Mouse (Mus musculus) heart, embryonic 15.5 days (tissue): Measurements from ENCODE around the gene Sfxn5. TPM values are rescaled to one million over a fixed set of nuclear protein-coding genes. Genes with fewer than 3 reads are reported as not detected.
A peak's percentile ranks its signal among the peaks of the same experiment; 100 is the strongest.

Experiments
- ATAC-seq: fragments of 200-750 bp; cut with Nextera tagmentation; replicated peaks from 2 replicates; pipeline ENCODE4 v1.8.0; 2017; ENCODE audit warnings: low read depth, moderate TSS enrichment; ENCODE audit not compliant: insufficient number of reproducible peaks, insufficient read depth, low FRiP score
- H3K27ac ChIP-seq: fragments of 300-500 bp; sonication (generic); 2 replicates; pipeline ENCODE4 v1.5.1; 2015; ENCODE audit warnings: mild to moderate bottlenecking, inconsistent platforms
- H3K27me3 ChIP-seq: fragments of 300-500 bp; sonication (generic); 2 replicates; pipeline ENCODE4 v1.6.1; 2015; ENCODE audit warnings: inconsistent platforms
- H3K36me3 ChIP-seq: fragments of 300-500 bp; sonication (generic); 2 replicates; pipeline ENCODE4 v1.6.1; 2015; ENCODE audit warnings: mild to moderate bottlenecking, inconsistent platforms
- H3K4me1 ChIP-seq: fragments of 300-500 bp; sonication (generic); replicated peaks from 2 replicates; pipeline ENCODE4 v1.6.1; 2015; ENCODE audit warnings: inconsistent platforms
- H3K4me2 ChIP-seq: fragments of 300-500 bp; sonication (generic); 2 replicates; pipeline ENCODE4 v1.6.1; 2015; ENCODE audit warnings: inconsistent platforms, mild to moderate bottlenecking, moderate library complexity
- H3K4me3 ChIP-seq: fragments of 300-500 bp; sonication (generic); 2 replicates; pipeline ENCODE4 v1.5.1; 2015; ENCODE audit warnings: mild to moderate bottlenecking, inconsistent platforms
- H3K9ac ChIP-seq: fragments of 300-500 bp; sonication (generic); 2 replicates; pipeline ENCODE4 v1.6.1; 2015; ENCODE audit warnings: mild to moderate bottlenecking, inconsistent platforms
- H3K9me3 ChIP-seq: fragments of 300-500 bp; sonication (generic); replicated peaks from 2 replicates; pipeline ENCODE4 v1.6.1; 2016; ENCODE audit warnings: inconsistent platforms
- WGBS: fragments of 180-500 bp; shearing (Covaris S2); methylation state at CpG from one replicate; pipeline ENCODE4 v1.1.7; 2015; ENCODE audit warnings: mixed read lengths; 5-methylcytosine and 5-hydroxymethylcytosine counted together
- polyA plus RNA-seq: library from polyadenylated mRNA; unstranded; fragments of >200 nt; fragmentation: Nextera tagmentation; extraction: Ambion mirVana; gene quantifications from 2 replicates; pipeline ENCODE4 v1.2.1, GENCODE M21; 2015

Gene Sfxn5
- polyA plus RNA-seq, 1 experiment from 2014 or later, result 3.7 TPM

GRCm38 (mm10) chr6:85346028-85346634 lies 12.9 kb upstream of the Sfxn5 start:
- Histone ChIP-seq H3K27me3 (no peaks in the 10 kb centered on the region), H3K27ac (peak overlapping the region; percentile 44; the same call in 1 of the 2 replicates), H3K4me2 (no peak overlapping the region), H3K9ac (no peak overlapping the region), H3K4me1 (peaks cover 32% of the 10 kb centered on the region), H3K9me3 (no peaks in the 10 kb centered on the region), H3K4me3 (no peak overlapping the region), H3K36me3 (peaks cover 42% of the 10 kb centered on the region)
- ATAC-seq, result peak; percentile 60
- 40% methylated on average over 6 of the region's 6 CpGs for WGBS

DNA sequence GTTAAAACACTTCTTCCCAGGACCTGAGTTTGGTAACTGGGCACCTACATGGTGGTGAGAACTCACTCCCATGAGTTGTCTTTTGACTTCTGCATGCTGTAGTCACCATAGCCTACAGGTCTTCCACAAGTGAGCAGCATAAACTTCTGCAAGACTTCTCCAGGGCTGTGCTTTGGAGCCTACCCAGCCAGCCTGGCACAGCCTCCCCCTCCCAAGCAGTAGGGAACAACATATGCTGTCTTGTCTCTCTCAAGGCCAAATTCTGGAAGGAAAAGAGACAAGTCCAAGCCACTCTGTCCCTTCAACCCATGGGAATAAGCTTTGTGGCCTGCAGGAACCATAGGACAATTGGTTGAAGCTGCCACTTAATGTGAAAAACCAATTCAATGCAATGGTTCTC lies 11.7 kb upstream of the Sfxn5 start:
- Histone ChIP-seq H3K9ac (no peak overlapping the region), H3K27ac (no peak overlapping the region), H3K4me3 (no peak overlapping the region), H3K4me2 (no peak overlapping the region), H3K4me1 (peaks cover 26% of the 10 kb centered on the region), H3K9me3 (no peaks in the 10 kb centered on the region), H3K36me3 (peaks cover 52% of the 10 kb centered on the region), H3K27me3 (no peaks in the 10 kb centered on the region)
- no peak for ATAC-seq

- Histone ChIP-seq H3K4me2 (no peak overlapping the region), H3K36me3 (peaks cover 48% of the 10 kb centered on the region), H3K9ac (no peak overlapping the region), H3K4me1 (peaks cover 9% of the 10 kb centered on the region), H3K27me3 (no peaks in the 10 kb centered on the region), H3K4me3 (no peak overlapping the region), H3K9me3 (no peaks in the 10 kb centered on the region), H3K27ac (no peak overlapping the region)
- ATAC-seq, result no peak
- WGBS, result 79% methylated on average over 8 of the region's 8 CpGs
Measured at GRCm38 (mm10) chr6:85343027-85343426, 9.8 kb upstream of the Sfxn5 start.

GRCm38 (mm10) chr6:85341814-85342501 lies 8.7 kb upstream of the Sfxn5 start:
- Histone ChIP-seq H3K9me3 (no peaks in the 10 kb centered on the region), H3K27me3 (no peaks in the 10 kb centered on the region), H3K27ac (no peak overlapping the region), H3K36me3 (peaks cover 48% of the 10 kb centered on the region), H3K4me1 (peaks cover 9% of the 10 kb centered on the region), H3K9ac (no peak overlapping the region), H3K4me3 (no peak overlapping the region), H3K4me2 (no peak overlapping the region)
- no peak for ATAC-seq
- WGBS, result 64% methylated on average over 13 of the region's 13 CpGs

GRCm38 (mm10) chr6:85340184-85340583 lies 7.0 kb upstream of the Sfxn5 start:
- Histone ChIP-seq H3K36me3 (peaks cover 55% of the 10 kb centered on the region), H3K27me3 (no peaks in the 10 kb centered on the region), H3K27ac (no peak overlapping the region), H3K9ac (no peak overlapping the region), H3K4me1 (no peaks in the 10 kb centered on the region), H3K4me3 (no peak overlapping the region), H3K9me3 (no peaks in the 10 kb centered on the region), H3K4me2 (no peak overlapping the region)
- 65% methylated on average over 12 of the region's 12 CpGs for WGBS
- ATAC-seq, result no peak

GRCm38 (mm10) chr6:85339273-85339901 lies 6.2 kb upstream of the Sfxn5 start:
- Histone ChIP-seq H3K9me3 (no peaks in the 10 kb centered on the region), H3K27me3 (no peaks in the 10 kb centered on the region), H3K4me2 (no peak overlapping the region), H3K9ac (no peak overlapping the region), H3K4me1 (no peaks in the 10 kb centered on the region), H3K36me3 (peaks cover 51% of the 10 kb centered on the region), H3K4me3 (no peak overlapping the region), H3K27ac (no peak overlapping the region)
- 79% methylated on average over 1 of the region's 1 CpGs for WGBS
- ATAC-seq, result 0 out of 2 replicates have a peak, but pooled peaks have one; percentile 11

- Histone ChIP-seq H3K4me1 (peaks cover 12% of the 10 kb centered on the region), H3K36me3 (peaks cover 43% of the 10 kb centered on the region; the same call in 1 of the 2 replicates), H3K4me3 (no peak overlapping the region), H3K27me3 (no peaks in the 10 kb centered on the region), H3K27ac (no peak overlapping the region), H3K9ac (no peak overlapping the region), H3K9me3 (no peaks in the 10 kb centered on the region), H3K4me2 (no peak overlapping the region)
- no peak for ATAC-seq
- WGBS, result 79% methylated on average over 9 of the region's 9 CpGs
Measured at GRCm38 (mm10) chr6:85336944-85337343, 3.7 kb upstream of the Sfxn5 start.

- Histone ChIP-seq H3K27me3 (no peaks in the 10 kb centered on the region), H3K36me3 (peaks cover 28% of the 10 kb centered on the region; the same call in 1 of the 2 replicates)
- WGBS, result 61% methylated on average over 3 of the region's 3 CpGs
Measured at GRCm38 (mm10) chr6:85335352-85335751, 2.1 kb upstream of the Sfxn5 start.

GRCm38 (mm10) chr6:85334851-85335250 lies 1.6 kb upstream of the Sfxn5 start:
- WGBS, result 70% methylated on average over 5 of the region's 5 CpGs
- H3K4me3 ChIP-seq, result no peak overlapping the region
- ATAC-seq, result no peak
- H3K9me3 ChIP-seq, result no peaks in the 10 kb centered on the region
- no peak overlapping the region for H3K9ac ChIP-seq
- H3K36me3 ChIP-seq, result peaks cover 24% of the 10 kb centered on the region; the same call in 1 of the 2 replicates
- no peak overlapping the region for H3K4me2 ChIP-seq
- H3K4me1 ChIP-seq, result peaks cover 20% of the 10 kb centered on the region
- H3K27me3 ChIP-seq, result no peaks in the 10 kb centered on the region
- no peak overlapping the region for H3K27ac ChIP-seq

More at GRCm38 (mm10) chr6:85335352-85335751, 2.1 kb upstream of the Sfxn5 start:
- H3K9ac ChIP-seq, result no peak overlapping the region
- no peak overlapping the region for H3K27ac ChIP-seq
- H3K4me2 ChIP-seq, result no peak overlapping the region
- no peak overlapping the region for H3K4me3 ChIP-seq
- H3K4me1 ChIP-seq, result peaks cover 20% of the 10 kb centered on the region
- no peak for ATAC-seq
- no peaks in the 10 kb centered on the region for H3K9me3 ChIP-seq

DNA sequence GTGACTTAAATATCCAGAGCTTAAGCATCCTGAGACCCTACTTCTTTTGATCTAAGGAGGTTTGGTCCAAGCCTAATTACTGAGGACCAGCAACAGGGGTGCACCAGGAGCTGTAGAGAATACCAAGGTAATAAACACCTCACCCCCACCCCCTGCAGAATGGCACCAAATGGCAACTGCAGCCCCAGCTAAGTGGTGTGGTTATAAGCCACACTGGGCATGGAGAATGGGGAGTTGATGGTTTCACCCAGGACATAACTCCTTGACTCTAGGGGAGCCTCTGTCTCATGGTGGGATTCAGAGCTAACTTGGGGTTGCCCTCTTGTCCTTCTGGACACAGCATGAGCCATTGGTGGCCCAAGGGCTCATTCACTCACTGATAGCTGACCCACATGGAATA lies 1.0 kb upstream of the Sfxn5 start:
- H3K36me3 ChIP-seq, result peaks cover 24% of the 10 kb centered on the region; the same call in 1 of the 2 replicates
- H3K4me2 ChIP-seq, result peak overlapping the region; percentile 95
- no peak overlapping the region for H3K9ac ChIP-seq
- H3K4me1 ChIP-seq, result peaks cover 20% of the 10 kb centered on the region
- ATAC-seq, result no peak
- no peaks in the 10 kb centered on the region for H3K27me3 ChIP-seq
- no peaks in the 10 kb centered on the region for H3K9me3 ChIP-seq
- H3K27ac ChIP-seq, result peak overlapping the region; percentile 94; the same call in 1 of the 2 replicates
- no peak overlapping the region; the same call in 1 of the 2 replicates for H3K4me3 ChIP-seq

GRCm38 (mm10) chr6:85333732-85334131 lies 510 bp upstream of the Sfxn5 start:
- H3K36me3 ChIP-seq, result peaks cover 24% of the 10 kb centered on the region; the same call in 1 of the 2 replicates
- H3K4me1 ChIP-seq, result peaks cover 20% of the 10 kb centered on the region
- H3K4me3 ChIP-seq, result peak overlapping the region; percentile 73
- H3K9me3 ChIP-seq, result no peaks in the 10 kb centered on the region
- ATAC-seq, result no peak
- peak overlapping the region; percentile 77; the same call in 1 of the 2 replicates for H3K9ac ChIP-seq
- 3% methylated on average over 13 of the region's 13 CpGs for WGBS
- H3K27me3 ChIP-seq, result no peaks in the 10 kb centered on the region
- H3K27ac ChIP-seq, result peak overlapping the region; percentile 94
- H3K4me2 ChIP-seq, result peak overlapping the region; percentile 95
